Mouse (Mus musculus) lung, postnatal 14 days (tissue): ENCODE data around the gene Pdcd2l.
A peak's percentile ranks its signal among the peaks of the same experiment; 100 is the strongest.
"Not testable (repeated sequence)": the region's sequence is repeated elsewhere in the genome, so short reads cannot be mapped to it uniquely, and the experiment has no call there.

Source experiments
- DNase-seq: peaks from one replicate; pipeline ENCODE4 v3.0.0; 2021

The Pdcd2l gene

GRCm38 (mm10) chr7:34208027-34208745 is 11.7 kb upstream of the Pdcd2l start:
- no peak for DNase-seq

DNA sequence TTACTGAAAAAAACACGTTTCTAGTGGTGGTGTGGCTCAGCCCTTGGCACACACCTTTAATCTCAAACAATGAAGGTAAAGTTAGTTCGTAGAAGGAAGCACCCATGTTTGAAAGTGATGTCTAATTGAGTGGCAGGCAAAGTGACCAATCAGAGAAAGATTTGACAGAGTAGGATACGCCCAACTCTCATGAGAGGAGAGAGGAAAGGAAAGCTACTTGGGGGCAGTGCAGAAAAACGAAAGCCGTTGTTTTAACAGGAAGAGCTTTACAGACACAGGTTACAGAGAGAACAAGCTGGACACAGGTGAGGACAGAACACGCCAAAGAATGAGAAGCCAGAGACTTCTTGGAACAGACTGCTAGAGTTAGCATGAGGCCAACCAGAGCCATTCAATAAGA is 9.9 kb upstream of the Pdcd2l start:
- DNase-seq: no peak

GRCm38 (mm10) chr7:34202147-34202546 is 5.7 kb upstream of the Pdcd2l start:
- not testable (repeated sequence) for DNase-seq

GRCm38 (mm10) chr7:34200829-34201228 is 4.4 kb upstream of the Pdcd2l start:
- no peak for DNase-seq

DNA sequence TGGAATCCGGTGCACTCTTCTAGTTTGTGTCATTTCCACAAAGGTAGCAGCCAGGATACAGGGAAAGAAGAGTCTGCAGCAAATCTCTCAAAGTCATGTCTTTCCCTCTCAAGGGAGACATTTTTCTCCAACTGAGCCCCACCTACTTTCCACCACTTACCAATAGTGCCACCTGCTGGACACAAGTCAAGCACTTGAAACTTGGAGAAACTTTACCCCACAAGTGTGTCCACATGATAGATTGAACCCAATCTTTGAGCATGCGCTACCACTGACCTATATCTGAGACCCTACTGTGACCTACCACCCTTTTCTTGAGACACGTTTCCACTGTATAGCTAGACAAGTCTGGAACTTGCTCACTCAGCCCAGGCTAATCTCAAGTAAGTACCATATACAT is 1.9 kb upstream of the Pdcd2l start:
- peak; percentile 54 for DNase-seq

- DNase-seq: no peak
Observed at GRCm38 (mm10) chr7:34195632-34196031, 829 bp downstream of the Pdcd2l start.

DNA sequence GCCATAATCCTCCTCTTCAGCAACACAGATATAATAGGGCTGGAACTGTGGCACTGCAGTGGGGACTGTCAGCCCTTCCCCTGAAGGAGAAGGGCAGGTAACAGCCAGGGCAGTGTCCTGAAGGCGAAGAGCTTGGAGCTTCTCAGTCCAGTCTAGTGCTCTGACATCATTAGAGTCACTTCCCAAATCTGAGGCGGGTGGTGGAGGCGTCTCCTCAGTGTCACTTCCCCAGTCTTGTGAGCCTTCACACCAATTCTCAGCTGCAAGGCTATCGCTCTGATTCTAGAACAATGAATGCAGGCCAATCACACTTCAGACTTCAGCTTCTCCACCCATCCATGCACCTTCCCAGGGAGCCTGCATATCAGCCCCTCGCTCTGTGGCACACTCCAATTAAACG is 3.6 kb downstream of the Pdcd2l start:
- no peak for DNase-seq

- no peak for DNase-seq
Observed at GRCm38 (mm10) chr7:34189376-34189989, 7.0 kb downstream of the Pdcd2l start.

DNA sequence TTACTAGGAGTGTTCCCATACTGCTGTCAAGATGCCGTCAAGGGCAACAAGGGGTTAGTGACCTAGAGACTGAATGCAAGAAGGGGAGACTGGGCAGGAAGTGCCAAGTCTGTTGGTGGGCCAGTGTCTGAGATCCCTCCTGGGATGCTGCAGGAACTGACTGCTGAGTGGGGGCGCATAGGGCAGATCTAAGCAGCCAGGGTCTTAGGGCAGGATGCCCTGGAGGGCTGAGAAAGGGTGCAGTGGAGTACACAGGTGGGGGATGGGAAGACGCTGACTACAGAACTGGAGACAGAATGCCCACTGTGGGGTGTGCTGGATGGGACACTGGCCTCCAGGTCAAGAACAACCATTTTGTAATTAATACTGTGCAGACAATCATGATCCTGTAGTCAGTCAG is 12.7 kb downstream of the Pdcd2l start:
- DNase-seq: no peak

- DNase-seq: no peak
Observed at GRCm38 (mm10) chr7:34183356-34183755, 13.1 kb downstream of the Pdcd2l start.

DNA sequence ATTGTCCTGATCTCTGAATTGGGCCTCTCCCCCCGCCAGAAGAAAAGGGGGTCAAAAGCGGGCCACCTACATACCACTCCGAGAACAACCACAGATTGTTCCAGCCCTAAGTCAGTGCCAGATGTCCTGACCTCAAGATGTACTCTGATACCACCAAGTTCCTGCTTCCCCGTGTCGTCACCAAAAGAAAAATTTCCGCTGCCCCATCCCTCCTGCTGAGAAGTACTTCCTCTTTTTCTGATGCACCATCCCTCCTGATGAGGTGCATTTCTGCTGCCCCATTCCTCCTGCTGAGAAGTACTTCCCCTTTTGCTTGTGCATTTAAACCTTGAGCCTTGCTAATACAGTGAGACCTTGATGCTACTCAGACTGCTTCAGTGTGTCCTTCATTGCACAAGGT is 20.2 kb downstream of the Pdcd2l start:
- not testable (repeated sequence) for DNase-seq

GRCm38 (mm10) chr7:34172251-34172650 is 24.2 kb downstream of the Pdcd2l start:
- DNase-seq: no peak

DNA sequence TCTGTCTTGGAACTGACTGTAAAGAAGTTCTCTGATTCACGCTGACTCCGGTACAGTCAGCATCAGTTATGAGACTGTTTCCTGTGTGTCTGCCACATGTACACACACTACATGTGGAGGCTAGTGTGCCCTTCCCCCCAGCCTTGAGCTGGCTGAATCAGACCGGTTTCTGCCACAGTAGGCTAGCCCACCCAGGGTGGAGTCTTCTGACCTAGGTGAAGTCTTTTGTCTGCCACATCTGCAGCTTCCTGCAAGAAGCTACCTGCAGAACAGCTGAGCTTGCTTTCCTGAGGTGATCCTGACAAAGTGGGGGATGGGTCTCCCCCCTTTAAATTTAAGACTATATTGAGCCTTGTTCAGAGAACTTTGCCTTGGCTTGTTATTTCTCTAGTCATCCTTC is 27.0 kb downstream of the Pdcd2l start, which contains the start of gene Uba2:
Gene Uba2, minus strand, starts transcription at position 146 of the 400 bp plus-strand sequence.
- DNase-seq: no peak

DNA sequence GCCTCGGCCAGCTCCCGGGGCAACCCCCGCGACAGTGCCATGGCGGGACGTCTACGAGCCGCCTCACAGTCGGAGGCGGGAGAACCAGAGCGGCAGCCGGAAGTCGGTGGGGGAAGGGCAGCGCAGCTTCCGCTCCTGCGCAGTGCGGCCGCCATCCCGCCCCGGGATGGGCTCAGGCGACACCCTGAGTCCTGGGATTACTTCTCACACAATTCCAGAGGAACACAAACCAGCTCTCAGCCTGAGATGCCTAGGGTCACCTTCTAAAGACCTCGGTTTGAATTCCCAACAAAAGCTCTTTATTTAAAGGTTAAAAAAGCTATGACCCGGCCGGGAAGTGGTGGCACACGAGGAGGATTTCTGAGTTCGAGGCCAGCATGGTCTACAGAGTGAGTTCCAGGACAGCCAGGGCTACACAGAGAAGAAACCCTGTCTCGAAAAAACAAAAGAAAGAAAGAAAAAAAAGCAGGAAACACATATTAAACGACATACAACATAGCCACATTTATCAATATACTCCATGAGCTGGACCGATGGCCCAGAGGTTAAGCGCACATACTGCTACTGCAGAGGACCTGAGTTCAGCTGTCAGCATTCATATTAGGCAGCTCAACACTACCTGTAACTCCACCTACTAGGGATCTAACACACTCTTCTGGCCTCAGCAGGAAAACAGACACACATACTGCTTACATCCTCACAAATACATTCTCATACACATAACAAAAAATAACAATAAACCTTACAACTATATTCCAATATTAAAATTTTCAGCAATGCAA is 27.8 kb downstream of the Pdcd2l start:
- peak; percentile 93 for DNase-seq

DNA sequence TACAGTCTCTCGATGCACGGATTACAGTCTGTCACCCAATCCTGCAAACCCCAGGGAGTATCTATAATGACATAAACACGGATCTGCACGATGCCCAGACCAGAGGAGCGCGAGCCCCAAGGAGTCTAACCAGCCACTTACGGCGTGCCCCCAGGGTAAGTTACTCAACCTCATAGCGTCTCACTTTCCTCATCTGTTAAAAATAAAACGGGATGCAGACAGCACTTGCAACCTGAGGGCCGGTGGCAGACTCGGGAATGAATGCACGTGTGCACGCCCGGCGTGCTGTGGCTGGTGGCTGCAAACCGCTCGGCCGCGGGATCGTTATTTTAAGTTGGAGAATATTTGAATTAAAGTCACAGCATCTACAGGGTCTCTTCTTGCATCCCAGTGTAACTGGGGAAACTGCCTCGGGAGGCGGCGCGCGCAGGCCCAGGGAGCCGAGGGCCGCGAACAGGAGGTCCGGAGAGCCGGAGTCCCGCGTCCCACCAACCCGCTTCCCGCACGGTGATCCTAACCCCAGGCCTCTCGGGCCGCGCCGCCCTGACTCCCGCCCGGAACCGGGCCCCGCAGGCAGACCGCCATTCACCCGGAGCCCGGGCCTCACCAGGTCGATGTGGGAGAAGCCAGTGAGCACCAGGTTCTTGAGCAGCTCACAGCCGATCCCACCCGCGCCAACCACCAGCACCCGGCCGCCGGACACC is 28.5 kb downstream of the Pdcd2l start:
- peak; percentile 2 for DNase-seq

DNA sequence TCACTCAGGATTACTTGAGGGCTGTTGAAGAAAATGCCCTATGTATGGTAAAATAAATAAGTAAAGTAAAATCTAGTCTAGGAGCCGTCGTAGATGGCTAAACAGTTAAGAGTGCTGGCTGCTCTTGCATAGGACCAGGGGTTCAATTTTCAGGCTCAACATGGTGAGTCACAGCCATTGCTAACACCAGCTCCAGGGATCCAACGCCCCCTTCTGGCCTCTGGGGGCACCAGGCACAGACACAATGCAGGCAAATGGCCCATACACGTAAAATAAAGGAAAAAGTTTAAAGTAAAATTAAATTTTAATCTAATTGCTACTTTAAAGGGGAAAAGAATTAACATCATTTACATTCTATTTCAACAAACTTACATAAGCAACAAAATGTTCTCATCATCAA is 29.6 kb downstream of the Pdcd2l start:
- DNase-seq: no peak

- no peak for DNase-seq
Observed at GRCm38 (mm10) chr7:34165999-34166398, 30.5 kb downstream of the Pdcd2l start.

GRCm38 (mm10) chr7:34164671-34165070 is 31.8 kb downstream of the Pdcd2l start:
- no peak for DNase-seq

- DNase-seq: no peak
Observed at GRCm38 (mm10) chr7:34159167-34159566, 37.3 kb downstream of the Pdcd2l start.

GRCm38 (mm10) chr7:34157994-34158393 is 38.5 kb downstream of the Pdcd2l start:
- no peak for DNase-seq

GRCm38 (mm10) chr7:34147193-34147592 is 49.3 kb downstream of the Pdcd2l start:
- no peak for DNase-seq

- DNase-seq: no peak
Observed at GRCm38 (mm10) chr7:34141123-34141522, 55.3 kb downstream of the Pdcd2l start.

GRCm38 (mm10) chr7:34139493-34139892 is 57.0 kb downstream of the Pdcd2l start:
- no peak for DNase-seq
